Mouse (Mus musculus) CH12F3 (cell line): ENCODE results near the gene Kcnmb1.

ENCODE experiments used
- in situ Hi-C: fragments of 300-500 bp; cut with MboI; formaldehyde crosslinking; loops from 2 replicates; pipeline ENCODE4 v1.14.3; 2020; ENCODE audit warnings: low sequenced_read_pairs

Kcnmb1 gene

DNA sequence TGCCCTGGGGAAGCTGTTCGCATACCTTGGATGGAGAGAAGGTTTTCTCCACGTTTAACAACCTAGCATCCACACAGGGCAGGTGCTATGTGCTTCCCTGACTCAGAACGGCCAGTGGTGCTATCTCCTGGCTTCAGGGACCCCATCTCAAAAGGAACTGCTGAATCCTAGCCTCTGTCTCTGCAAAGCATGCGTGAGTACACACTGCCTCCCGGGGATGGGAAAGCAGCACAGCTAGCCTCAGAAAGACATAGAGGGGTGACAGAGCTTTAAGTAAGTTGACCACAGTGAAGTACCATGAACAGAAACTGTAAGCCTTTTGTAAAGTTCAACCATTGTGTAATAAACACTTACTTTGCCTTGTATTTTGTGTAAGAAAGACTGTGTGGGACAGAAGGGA lies 30.7 kb downstream of the Kcnmb1 start:
- in situ Hi-C loops: no loop called here

DNA sequence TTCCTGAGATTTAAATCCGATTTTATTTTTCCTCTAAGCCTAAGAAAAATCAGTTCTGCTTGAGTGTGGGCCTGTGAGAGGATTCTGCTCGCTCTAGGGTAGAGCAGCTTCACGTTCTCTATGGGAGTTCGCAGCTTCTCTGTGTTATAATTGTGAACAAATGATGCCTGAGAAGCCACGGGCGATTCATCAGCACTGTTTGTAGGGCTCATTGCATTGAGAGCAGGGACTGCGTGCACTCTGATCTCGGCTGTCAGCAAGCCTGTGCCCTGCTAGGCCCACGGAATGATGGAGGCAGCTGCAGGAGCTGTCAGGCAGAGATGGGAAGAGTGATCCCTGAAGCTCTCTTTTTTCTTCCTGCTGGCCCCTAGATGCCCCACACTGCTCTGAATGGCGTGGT lies 35.4 kb downstream of the Kcnmb1 start:
- in situ Hi-C loops: no loop called here

GRCm38 (mm10) chr11:34000416-34000815 lies 37.6 kb downstream of the Kcnmb1 start:
- in situ Hi-C loops: loop anchor here (10.0 kb wide), 1 partner anchor 74 kb away; no protein-coding TSS in a partner anchor

- in situ Hi-C loops: loop anchor here (10.0 kb wide), 1 partner anchor 73 kb away; no protein-coding TSS in a partner anchor
These were observed 39.3 kb downstream of the Kcnmb1 start for GRCm38 (mm10) chr11:34001938-34002592.

GRCm38 (mm10) chr11:34002593-34002965 lies 39.8 kb downstream of the Kcnmb1 start:
- in situ Hi-C loops: loop anchor here (10.0 kb wide), 1 partner anchor 72 kb away; no protein-coding TSS in a partner anchor

GRCm38 (mm10) chr11:34007616-34008015 lies 44.8 kb downstream of the Kcnmb1 start:
- in situ Hi-C loops: loop anchor here (10.0 kb wide), 1 partner anchor 67 kb away; no protein-coding TSS in a partner anchor

GRCm38 (mm10) chr11:34008214-34008613 lies 45.4 kb downstream of the Kcnmb1 start:
- in situ Hi-C loops: loop anchor here (10.0 kb wide), 1 partner anchor 67 kb away; no protein-coding TSS in a partner anchor

DNA sequence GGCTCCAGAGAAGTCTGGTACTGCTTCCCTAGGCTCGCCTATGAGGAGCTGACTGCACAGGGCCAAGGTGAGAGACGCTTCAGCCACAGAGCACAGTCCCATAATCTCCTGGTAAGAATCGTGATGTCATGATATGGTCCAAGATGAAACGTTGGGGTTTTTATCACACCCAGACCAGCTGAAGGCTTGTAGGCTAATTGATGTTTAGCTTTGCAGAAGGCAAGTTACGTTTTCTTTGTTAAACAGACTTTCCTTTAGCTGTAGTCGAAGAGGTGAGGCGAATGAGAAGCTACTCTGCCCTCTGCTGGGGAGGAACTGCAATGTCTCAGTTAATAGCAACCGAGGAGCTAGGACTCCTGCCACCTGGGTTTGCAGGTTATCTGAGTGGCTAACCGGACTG lies 45.9 kb downstream of the Kcnmb1 start:
- in situ Hi-C loops: loop anchor here (10.0 kb wide), 1 partner anchor 66 kb away; no protein-coding TSS in a partner anchor

DNA sequence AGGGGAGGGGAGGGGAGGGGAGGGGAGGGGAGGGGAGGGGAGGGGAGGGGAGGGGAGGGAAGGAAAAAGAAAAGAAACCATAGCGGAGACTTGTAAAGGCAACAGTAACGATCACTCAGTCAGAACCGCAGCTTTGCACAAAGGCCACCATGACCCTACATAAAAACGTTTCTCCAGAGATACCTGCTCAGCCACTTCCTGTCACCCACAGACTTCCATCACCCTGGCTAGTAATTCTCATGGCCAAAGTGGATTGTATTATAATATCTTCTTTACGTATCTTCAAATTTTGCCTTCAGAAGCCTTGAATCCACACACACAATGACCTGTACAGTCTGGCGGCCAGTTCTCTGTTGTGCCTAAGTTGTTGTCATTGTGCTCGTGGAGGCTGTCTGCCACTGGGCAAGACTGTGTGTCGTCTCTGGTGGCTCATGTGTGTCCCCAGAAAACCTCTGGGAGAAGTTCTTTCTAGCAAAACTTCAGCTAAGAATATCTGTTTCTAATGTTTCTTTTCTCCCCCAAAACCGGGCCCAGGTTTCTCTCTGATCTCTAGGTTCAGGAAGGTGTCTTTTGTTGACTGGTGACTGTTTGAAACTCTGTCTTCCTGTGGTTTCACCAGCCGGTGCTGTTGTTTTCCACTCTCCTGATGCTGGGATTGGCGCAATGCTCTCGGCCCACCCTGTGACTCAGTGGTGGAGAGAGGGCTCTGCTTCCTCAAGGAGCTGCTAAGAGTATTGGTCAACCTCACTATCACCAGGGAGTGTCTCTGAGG lies 46.7 kb downstream of the Kcnmb1 start:
- in situ Hi-C loops: loop anchor here (10.0 kb wide), 1 partner anchor 65 kb away; no protein-coding TSS in a partner anchor

DNA sequence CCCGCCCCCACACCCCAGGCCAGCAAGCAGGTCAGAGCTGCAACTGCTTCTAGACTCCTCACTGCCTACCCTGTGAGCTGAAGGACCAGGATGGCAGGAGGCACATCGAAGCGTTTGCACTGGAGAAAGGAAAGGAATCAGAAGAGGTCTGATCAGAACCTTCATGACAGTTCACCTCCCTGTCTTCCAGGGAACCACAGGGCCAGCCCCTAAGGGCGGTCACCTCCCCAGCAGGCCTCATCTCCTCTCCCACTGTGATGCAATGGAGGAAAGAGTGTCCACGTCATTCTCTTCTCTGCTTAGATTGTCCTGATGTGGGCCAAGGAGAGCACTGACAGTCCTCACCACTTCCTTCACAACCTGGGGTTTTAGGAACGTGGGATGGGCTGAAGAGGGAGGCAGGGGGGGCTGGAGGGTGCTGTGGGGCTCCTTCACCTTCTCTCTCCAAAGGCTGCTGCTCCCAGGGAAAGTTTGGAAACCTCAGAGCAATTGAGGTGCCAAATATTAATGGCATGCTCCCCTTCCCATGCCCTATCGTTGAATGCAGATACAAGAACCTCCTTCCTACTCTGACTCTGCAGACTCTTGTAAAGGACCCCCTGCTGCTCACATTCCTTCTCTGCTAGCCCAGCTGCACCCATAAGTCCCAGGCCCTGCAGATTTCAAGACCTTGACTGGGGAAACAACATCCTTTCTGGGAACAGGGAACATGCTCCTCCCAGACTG lies 47.5 kb downstream of the Kcnmb1 start:
- in situ Hi-C loops: no loop called here

DNA sequence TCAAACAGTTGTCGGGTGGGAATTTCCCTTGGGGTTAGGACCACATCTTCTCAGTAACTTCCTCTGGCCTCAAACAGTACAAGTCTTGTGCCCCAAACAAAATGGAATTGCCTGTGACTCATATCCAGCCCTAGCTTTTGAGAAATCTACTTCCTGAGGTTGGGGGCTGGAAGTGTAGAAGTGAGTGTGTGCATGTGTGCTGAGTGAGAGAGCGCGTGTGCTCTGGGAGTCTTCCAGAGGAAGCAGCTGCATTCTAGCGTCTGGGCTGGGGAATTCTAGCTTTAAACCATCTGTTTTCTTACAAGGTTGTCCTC lies 48.0 kb downstream of the Kcnmb1 start:
- in situ Hi-C loops: no loop called here

DNA sequence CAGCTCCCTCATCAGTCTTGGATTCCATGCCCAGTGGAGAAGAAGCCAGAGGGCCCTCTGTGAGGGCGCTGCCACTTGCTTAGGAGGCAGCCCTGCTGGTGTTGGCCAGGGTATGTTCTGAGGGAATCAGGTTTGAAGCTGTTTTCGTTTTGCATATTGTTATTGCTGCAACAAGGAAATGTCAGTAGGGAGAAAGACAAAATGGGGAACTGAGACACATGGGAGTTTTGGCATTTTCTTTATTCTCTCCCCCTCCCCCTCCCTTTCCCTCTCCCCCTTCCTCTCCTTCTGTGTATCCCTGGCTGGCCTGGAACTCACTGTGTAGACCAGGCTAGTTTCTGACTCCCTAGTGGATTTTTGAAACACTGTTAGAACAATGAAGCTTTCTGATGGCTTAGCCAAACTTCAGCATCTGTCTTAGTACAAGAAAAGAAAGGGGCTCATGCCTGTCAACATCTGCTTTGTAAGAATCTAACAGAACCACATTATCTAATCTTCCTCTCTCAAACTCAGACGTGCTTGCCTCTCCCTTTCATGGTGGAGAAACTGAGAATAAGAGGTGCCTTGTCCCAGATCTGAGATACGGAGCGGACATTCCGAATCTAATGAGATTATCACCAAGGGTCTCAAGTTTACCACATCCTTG lies 49.3 kb downstream of the Kcnmb1 start:
- in situ Hi-C loops: no loop called here
